Mouse (Mus musculus): Measurements from ENCODE around the gene Stk39.

DNA sequence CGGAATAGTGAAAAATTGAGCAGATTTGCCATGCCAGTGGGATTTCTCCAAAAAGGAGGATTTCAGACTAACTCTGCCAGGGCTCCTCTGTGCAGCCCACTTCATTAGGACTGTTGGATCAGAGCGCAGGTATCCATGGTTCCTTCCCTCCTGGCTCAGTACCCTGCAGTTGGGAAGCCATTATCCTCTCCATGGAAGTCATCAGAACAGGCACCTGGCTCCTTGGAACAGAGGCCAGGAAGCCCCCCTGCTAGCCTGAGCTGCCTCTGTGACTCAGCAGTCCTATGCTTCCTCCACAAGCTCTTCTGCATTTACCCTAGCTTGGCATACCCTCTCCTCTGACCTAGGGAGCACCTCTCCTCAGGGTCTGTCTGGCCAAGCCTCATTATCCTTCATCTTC, 311.5 kb downstream of the Stk39 start:
- TF ChIP-seq POLR2A (IDR thresholded peaks at IDR 0.05; ENCODE audit: extremely low read depth, insufficient read depth, low read length) (no peak), CTCF (IDR thresholded peaks at IDR 0.05; ENCODE audit: low read depth, low read length) (no peak)
